Mouse (Mus musculus) A20 (cell line): ENCODE data around the gene Ntn5.
A peak's percentile ranks its signal among the peaks of the same experiment; 100 is the strongest.
"Not testable (repeated sequence)": the region's sequence is repeated elsewhere in the genome, so short reads cannot be mapped to it uniquely, and the experiment has no call there.

Source experiments
- DNase-seq: peaks from one replicate; pipeline ENCODE4 v3.0.0-alpha.2; 2011; ENCODE audit warnings: low read depth, low spot score

The Ntn5 gene

DNA sequence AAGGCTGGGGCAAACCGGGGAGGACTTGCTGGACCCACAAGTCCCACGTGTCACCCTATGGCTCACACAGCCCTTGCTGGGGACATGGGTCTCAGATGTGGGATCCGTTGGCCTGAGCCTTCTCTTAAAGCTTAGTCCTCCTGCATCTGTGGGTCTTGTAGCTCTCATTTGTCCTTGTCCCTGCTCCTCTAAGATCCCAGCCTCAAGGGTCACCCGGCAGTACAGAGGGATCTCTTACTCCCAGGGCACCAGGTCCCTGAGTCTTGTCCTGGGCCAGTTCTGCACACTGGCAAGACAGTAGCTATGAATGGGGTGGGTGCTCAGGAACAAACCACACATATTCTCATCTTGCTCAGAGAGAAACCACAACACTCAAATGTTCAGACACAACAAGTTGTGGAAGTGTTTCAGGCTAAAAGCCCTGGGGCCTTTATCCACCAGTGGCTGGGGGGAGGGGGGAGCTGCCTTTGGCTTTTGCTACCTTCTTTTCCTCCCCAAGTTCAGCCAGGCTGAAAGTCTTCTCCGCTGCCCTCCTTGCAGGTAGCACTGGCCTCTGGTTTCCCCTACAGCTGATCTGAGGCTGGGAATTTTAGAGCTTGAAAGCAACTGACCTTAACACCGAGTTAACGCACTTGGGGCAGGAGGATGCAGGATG is at the start of gene Ntn5:
TSS of gene Ntn5 (plus strand) at position 627 of the 655 bp plus-strand sequence.
- no peak for DNase-seq

DNA sequence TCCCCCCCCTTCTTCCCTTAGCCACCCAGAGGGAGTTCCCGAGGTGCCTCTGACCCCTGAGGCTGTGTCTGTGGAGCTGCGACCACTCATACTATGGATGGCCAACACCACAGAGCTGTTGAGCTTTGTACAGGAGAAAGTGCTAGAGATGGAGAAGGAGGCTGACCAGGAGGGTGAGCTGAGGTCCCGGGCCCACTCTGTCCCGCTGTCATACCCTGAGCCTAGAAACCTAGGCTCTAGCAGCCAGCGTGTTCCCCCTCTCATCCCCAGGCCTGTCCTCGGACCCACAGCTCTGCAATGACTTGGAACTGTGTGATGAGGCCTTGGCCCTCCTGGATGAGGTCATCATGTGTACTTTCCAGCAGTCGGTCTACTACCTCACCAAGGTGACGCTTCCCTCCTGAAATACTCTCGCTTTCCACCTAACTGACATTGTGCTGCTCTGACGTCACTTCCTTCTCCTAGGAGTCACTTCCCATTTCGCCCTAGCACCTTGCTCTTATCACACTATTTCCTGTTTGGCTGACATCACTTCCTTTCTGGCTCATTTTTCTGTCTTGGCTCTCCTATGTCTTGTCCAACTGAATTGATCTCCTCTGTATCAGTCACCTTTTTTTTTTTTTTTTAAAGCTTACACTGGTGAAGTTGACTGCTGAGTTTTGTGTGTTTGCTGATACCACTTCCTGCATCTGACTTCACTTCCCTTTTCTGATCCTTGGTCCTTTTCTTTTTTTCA is 48.7 kb upstream of the Ntn5 start:
- peak; percentile 69 for DNase-seq

DNA sequence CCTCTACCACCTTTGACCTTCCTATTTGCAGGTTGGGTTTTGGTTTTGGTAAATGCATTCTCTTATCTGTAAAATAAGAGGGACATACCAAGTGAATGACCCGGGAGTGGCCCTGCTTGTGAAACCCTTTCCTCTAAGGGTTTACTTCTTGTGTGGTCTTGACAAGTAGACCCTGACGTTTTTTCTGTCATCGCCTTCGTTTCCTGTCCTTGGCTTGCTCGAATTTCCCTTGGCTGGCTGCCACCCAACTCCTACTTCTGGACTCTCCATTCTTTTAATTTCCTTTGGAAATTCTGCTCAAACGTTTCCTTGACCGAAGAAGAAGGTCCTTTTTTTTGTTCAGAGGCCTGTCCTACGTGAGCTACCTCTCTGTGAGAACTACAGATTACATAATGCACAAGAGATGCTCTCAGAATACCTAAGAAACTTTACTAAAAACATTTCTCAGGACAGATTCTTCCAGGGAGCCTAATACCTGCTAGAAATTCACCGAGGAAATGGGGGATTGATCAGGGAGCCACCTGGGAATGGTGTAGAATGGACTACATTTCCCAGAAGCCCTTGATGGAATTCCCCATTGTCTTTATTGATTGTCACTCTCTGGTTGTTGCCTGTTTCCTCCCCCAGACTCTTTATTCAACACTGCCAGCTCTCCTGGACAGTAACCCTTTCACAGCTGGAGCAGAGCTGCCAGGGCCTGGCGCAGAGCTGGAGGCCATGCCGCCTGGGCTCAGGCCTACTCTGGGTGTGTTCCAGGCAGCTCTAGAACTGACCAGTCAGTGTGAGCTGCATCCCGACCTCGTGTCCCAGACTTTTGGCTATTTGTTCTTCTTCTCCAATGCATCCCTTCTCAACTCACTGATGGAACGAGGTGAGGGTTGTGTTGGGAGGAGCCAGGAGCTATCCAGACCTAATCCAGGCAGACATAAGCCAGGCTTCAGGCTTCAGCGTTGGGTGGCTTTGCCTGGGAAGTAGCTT is 47.8 kb upstream of the Ntn5 start:
- no peak for DNase-seq

DNA sequence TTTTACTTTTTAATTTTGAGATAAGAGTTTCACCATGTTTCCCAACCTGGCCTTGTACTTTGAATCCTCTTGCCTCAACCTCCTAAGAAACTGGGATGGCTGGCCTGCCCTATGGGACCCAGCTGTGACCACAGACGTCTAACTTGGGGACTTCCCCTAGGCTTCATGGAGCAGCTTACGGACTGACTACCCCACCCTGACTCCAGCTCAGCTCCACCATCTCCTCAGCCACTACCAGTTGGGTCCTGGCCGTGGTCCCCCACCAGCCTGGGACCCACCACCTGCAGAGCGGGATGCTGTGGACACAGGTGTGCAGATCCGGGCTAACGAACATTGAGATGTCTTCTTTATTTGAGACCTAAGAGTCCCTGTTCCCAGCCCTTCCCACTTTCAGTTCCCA is 46.1 kb upstream of the Ntn5 start:
- DNase-seq: no peak

DNA sequence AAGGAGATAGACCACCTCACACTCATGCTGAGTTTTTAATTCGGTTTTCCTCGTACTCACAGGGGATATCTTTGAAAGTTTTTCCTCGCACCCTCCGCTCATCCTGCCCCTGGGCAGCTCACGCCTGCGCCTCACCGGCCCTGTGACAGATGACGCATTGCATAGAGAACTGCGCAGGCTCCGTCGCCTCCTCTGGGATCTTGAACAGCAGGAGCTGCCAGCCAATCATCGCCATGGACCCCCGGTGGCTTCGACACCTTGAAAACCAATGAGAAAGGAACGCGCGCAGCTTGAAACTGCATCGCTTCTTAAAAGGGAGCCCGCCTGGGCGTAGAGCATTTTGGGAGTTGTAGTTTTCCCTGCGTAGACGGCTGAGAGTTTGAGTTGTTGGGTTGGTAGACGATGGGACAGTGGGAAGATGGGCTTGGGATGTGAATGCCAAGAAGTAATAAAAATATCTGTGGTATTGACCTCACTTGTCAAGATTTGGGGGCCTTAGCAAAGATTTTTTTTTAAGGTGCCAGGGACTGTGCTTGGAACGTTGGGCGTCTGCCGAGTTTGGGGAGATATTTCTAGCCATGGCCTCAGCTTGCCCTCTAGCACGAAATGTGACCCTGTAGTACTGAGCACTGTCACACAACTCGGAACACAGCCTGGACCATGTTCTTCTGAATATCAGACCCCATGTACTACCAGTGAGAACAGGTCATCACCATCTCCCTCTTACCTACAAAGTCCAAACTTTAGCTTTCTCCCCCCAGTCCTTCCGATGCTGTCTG is 45.0 kb upstream of the Ntn5 start:
- no peak for DNase-seq

DNA sequence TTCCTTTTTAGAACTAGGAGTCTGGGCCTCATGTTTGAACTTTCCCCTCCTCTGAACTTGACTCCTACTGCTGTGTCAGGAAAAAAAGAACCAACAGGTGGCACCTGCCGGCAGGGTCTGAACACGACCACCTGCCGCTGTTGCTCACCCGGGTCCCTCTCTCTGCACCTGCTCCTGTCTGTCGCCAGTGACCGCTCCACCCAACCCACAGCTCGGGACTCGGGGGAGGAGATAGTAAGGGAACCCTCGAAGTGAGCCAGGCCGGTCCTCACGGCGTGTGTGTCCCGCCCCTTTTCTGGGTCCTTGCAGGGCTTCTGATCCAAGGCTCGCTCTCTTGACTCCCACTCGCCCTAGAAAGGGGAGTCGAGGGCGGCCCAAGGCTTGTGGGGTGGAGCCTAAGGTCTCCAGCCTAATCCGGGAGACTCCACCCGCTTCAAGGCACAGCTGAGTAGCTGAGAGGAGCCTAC is 44.2 kb upstream of the Ntn5 start, which contains the start of gene Mamstr:
TSS of gene Mamstr (plus strand) at position 417 of the 467 bp plus-strand sequence.
- no peak for DNase-seq

DNA sequence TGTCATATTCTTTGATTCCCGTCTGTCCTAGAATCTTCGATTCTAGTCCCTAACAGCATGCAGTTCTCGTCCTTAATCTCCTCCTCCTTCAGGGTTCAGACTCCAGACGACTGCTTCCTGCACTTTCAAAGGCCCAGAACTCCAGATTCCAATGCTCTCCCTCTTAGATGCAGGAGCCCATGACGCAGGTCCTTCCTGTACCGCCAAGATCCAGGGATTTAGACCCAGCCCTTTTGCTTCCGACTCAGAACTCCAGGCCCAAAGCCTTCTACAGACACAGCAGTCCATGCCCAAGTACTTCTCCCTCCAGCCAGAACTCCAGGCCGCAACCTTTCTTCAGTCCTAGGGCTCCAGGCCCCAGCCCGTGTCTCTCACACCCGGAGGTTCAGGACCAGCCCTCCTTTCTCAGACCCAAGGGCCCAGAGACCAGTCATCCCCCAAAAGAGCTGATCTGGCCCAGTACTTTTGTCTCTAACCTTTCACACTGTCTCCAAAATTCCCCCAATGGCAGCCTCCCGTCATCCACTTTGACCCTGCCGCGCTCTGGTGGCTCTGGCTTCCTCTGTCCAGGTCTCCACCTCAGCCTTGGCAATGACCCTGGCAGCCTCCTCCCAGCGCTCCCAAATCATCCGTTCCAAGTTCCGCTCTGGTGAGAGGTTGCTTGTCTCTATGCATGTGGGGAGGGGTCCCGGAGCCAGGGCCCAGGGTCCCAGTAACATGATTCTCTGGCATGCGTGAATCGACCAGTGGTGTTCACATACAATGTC is 43.4 kb upstream of the Ntn5 start:
- no peak for DNase-seq

DNA sequence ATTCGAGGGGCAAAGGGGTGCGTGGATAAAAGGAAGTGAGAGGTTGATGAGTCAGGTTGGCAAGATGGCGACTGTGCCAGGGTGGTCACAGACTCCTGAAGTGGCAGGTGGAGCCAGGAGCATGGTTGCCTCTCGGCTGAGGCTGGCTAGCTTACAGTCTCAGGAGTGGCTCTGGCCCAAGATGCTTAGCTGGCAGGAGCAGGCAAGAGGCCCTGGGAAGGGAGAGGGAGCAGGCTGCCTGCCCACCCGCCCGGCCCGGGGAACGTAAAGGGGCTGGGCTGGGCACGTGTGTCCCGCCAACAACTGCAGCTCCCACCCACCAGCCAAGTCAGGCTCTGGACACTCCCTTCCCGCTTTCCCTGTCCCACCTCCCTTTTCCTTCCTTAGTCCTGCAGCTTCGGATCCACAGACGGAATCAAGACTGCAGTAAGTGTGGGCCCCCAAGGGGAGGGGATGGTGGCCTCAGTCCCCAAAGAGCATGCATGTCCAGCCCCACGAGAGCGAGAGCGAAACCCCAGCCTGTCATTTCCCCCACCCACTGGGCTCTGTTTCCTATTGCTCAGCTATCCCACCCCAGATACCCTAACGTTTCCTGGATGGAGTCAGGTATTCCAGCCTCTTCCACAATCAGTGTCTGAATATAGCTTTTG is 42.3 kb upstream of the Ntn5 start:
- DNase-seq: no peak

DNA sequence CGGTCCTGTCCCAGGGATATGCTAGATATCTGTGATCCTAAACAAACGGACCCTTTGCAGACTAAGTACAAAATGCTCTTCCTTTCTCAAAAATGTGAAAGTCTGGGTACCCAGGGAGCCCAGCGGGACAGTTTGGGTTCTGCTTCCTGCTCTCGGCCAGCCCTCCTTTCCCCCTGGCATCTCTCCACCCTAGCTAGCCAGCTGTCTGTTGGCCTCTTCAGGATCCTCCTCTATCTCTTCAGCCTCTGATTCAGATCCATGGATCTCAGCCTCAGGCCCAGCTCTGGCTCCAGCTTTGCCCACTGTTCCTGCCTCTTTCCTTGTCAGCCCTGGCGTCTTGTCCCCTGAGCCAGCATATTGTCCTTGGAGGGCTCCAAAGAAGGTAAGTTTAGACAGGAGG is 41.7 kb upstream of the Ntn5 start:
- DNase-seq: no peak

DNA sequence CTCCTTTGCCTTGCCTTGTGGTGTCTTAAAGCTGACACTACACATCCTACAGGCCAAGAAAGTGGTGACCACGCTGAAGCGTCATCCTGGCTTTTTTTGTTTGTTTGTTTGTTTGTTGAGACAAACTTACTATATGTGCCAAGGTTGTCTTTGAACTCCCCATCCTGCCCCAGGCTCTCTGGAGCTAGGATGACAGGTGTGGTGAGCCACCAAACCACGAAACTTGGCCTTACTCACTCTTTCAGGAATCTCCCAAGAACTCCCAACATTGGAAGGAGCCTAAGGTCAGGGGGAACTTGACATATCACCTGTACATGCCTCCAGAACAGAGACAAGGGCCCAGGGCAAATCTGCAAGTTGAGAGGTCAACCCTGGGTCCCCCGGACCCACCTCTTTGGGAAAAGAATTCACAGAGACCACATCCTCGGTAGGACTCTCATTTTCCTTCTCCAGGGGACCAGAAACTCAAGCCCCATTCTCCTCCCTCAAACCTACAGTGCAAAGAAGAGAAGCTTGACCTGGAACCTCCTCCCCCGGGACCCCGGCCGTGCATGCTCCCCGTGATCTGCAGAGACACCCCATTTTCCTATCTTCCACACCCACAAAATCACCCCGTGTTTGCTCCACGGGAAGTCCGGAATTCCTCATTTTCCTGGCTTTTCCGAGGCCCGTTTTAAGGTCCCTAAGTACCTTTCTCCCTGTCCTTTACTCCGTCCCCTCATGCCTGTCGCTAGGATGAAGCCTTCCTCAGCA is 41.1 kb upstream of the Ntn5 start:
- DNase-seq: no peak

DNA sequence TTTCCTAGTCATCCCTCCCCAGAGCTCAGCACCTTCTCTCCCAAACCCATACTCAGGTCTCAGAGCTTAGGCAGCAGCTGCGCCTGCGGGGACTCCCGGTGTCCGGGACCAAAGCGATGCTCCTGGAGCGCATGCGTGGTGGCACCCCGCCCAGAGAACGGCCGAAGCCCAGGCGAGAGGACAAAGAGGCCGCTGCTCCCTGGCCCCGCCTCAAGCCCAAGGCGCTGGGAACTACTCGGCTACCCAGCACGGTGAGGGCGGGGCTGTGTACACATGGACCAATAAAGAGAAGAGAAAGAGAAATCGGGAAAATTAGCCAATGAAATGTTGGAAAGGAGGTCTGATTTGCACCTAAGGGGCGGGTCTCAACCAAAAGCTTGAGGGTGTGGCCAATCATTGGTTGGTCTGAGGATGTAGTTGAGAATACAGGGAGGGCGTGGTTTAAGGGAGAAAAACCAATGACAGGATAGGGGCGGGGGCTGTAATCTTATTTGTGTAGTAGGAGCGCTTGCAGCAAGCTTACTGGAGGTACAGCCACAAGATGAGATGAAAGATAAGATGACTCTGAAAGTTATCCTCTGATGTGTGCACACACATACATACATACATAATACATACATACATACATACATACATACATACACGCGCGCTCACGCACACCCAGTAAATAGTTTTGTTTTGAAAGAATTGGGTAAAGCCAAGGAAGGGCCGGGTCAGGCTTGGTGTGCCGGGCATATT is 40.2 kb upstream of the Ntn5 start:
- DNase-seq: peak; percentile 97

DNA sequence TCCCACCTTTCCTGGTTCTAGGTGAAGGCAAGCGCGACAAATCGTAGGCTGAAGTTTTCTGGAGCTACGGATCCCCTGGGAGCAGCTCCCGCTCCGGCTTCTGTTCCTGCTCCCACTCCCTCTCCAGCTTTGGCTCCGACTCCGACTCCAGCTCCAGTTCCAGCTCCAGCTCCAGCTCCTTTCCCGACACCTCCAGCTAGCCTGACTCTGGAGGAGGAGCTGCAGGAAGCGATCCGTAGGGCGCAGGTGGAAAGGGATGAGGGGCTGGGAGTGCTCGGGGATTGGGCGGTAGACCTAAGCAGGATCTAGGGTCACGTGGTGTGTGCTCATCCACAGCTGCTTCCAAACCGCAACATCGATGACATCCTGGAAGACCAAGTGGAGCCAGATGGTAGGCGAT is 39.6 kb upstream of the Ntn5 start:
- DNase-seq: no peak

DNA sequence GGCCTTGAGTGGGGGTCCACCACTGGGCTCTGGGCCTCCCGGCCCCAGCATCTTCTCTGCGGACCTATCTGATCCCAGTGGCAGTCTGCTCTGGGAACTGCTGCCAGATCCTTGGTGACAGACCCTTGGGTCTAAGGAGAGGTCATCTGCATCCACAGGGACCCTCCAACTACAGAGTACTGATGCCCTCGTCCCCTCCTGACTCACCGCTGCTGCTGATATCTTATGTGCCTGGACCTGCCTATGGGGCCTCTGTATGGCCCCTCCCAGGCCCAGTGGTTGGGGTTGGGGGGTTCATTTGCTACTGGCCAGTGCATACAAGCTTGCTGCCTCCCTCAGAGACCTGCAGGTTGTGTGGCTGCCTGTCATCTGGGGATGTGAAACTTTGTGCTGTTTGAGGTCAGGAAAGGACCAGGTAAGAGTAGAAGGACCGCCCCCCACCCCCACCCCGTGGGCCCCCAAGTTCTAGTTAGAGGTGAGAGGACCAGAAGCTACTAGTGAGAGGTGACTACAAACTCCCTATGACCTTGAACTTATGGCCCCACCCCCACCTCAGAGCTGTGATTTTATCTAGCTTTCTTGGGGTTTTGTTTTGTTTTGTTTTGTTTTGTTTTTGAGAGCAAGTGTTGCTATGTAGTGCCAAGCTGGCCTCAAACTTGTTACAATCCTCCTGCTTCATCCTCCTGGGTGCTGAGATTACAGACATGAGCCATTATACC is 38.8 kb upstream of the Ntn5 start:
- no peak for DNase-seq

DNA sequence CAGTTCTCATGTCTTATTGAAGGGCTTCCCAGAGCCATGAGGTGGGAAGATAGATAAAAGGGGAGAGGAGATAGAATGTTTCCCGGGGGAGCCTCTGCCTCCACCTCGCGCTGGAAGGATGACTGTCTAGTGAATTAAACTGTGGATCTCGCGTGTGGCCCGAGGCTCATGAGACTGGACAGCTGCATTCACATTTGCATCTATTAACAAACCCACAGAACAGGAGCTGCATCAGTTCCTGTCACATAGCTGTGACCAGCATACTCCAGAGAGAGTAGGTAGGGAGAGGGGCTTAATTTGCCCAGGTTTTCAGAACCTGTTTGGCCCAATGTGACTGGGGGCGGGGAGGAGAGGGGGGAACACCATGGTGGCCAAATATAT is 38.2 kb upstream of the Ntn5 start:
- no peak for DNase-seq

DNA sequence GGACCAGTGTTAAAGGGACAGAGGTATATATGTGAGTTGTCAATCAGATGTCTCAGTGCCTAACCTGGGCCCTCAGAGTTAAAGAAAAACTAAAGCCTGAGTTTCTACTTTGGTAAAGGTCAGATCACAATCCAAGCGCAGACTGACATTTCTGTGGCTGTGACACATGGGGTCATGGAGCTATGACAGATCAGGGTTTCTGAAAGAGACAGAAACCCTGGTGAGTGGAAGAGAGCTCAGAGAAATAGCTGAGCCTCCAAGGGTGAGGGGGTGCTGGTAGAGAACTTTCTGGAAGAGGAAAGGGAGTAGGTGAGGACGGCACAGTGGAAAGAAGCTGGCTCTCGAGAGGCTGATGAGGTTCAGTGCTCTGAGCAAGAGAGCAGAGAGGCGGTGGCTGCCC is 37.2 kb upstream of the Ntn5 start:
- no peak for DNase-seq

DNA sequence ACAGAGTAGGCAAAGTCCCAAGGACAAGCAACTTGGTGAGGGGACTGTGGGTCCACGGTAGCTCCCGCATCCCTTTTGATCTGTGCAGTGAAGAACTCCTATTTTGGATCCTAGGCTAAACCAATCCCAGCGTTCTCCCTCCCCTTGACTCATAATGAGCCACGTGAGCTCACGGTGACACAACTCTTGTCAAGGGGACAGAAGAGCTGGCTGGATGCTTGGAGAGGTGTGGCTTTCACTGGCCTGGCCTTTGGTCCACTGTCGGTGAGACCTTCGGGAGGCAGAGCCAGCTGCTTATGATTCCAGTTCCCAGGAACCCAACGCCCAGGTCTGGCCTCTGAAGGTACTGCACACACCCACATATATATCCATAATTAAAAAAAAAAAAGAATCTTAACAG is 34.5 kb upstream of the Ntn5 start:
- DNase-seq: no peak

DNA sequence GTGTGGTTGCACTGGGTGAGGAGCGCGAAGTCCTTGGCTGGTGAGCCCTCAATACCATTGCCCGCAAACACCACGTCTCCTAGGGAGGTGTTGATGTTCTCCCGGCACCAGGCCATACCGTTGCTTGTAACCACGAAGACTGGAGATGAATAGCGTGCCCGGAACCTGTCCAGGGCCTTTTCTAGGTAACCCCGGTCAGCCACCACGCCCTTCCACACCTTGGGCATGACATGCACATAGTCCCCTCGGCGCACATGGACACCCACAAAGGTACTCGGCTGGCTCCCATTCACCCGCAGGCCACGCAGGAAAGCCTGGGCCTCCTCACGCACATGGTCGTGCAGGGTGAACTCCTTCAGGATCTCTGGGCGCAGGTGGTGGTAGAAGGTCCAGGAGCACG is 33.3 kb upstream of the Ntn5 start:
- not testable (repeated sequence) for DNase-seq
